Comparison of ENCODE assay signal across 27 mouse cellular contexts in the genomic region with DNA sequence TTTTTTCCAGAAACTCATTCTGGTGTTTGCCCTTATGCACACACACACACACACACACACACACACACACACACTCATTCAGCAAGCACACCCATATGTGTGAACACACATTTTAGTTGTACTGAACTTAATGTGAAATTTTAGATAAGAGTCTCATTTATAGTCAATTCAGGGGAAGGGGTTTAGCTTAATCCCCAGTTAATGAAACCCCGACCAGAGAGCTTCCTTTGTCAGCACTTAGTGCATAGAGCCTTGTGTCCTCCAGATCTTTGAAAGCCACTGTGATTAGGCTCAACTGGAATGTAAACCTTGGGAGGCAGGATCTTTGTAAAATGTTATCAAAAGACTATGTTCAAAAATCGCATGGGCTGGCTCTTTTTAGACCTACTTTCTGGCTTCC. TPM values are rescaled to one million over a fixed set of nuclear protein-coding genes. Genes with fewer than 3 reads are reported as not detected.
DNase-seq lines count a peak whose midpoint lies in the region; ATAC-seq lines count a peak whose summit lies in the region.
"Had no signal": no experiment of that assay in that cellular context is flagged by ENCODE, and none has a peak within 500 bp of the region (broad histone marks: within the 10 kb centered on the region; RNA-seq: fewer than 3 reads in every experiment).

No protein-coding gene starts in this region.

- H3K27ac ChIP-seq in forebrain, embryonic 11.5 days (ENCODE audit: low read depth, low read length) = 0 out of 2 replicates have a peak overlapping the region, but pooled peaks have one; percentile 13
- no peak overlapping the region for H3K27ac ChIP-seq in forebrain, embryonic 15.5 days (replicated peaks)
- 0 out of 2 replicates have a peak overlapping the region, but pooled peaks have one; percentile 20 for H3K27ac ChIP-seq in midbrain, embryonic 11.5 days (ENCODE audit: low read depth, low read length)
- no peak overlapping the region for H3K27ac ChIP-seq in midbrain, embryonic 16.5 days (ENCODE audit: low read length)
- 0 out of 2 replicates have a peak overlapping the region, but pooled peaks have one; percentile 13 for H3K27ac ChIP-seq in midbrain, embryonic 14.5 days (replicated peaks; ENCODE audit: low read depth, low read length)
- H3K27ac ChIP-seq: embryonic facial prominence, embryonic 10.5 days; embryonic facial prominence, embryonic 13.5 days; gastrocnemius, adult 2 months; hindbrain, embryonic 12.5 days; hindbrain, embryonic 15.5 days had no signal

- H3K9me3 ChIP-seq in forebrain, embryonic 11.5 days (ENCODE audit: control insufficient read depth, low read length) = no peaks in the 10 kb centered on the region
- H3K9me3 ChIP-seq in forebrain, embryonic 15.5 days = no peaks in the 10 kb centered on the region
- H3K9me3 ChIP-seq in midbrain, embryonic 11.5 days (ENCODE audit: control insufficient read depth, low read length) = no peaks in the 10 kb centered on the region
- H3K9me3 ChIP-seq in midbrain, embryonic 16.5 days (replicated peaks; ENCODE audit: control insufficient read depth, low read length, poor library complexity, severe bottlenecking) = no peaks in the 10 kb centered on the region
- H3K9me3 ChIP-seq in midbrain, embryonic 14.5 days (ENCODE audit: control insufficient read depth, low read length) = no peaks in the 10 kb centered on the region
- H3K9me3 ChIP-seq: embryonic facial prominence, embryonic 10.5 days; embryonic facial prominence, embryonic 13.5 days; G1E; hindbrain, embryonic 12.5 days; hindbrain, embryonic 15.5 days had no signal

- no peaks in the 10 kb centered on the region for H3K36me3 ChIP-seq in forebrain, embryonic 11.5 days (ENCODE audit: control insufficient read depth, insufficient read depth, low read length)
- no peaks in the 10 kb centered on the region for H3K36me3 ChIP-seq in forebrain, embryonic 15.5 days
- no peaks in the 10 kb centered on the region for H3K36me3 ChIP-seq in midbrain, embryonic 11.5 days (ENCODE audit: control insufficient read depth, insufficient read depth, low read length)
- H3K36me3 ChIP-seq in midbrain, embryonic 16.5 days (ENCODE audit: control insufficient read depth, insufficient read depth, low read length) = no peaks in the 10 kb centered on the region
- no peaks in the 10 kb centered on the region for H3K36me3 ChIP-seq in midbrain, embryonic 14.5 days (ENCODE audit: control insufficient read depth, insufficient read depth, low read length)
- H3K36me3 ChIP-seq: embryonic facial prominence, embryonic 10.5 days; embryonic facial prominence, embryonic 13.5 days; G1E; hindbrain, embryonic 12.5 days; hindbrain, embryonic 15.5 days had no signal

- H3K4me1 ChIP-seq in forebrain, embryonic 11.5 days (replicated peaks; ENCODE audit: control insufficient read depth, insufficient read depth, low read length) = peaks cover 4% of the 10 kb centered on the region; the same call in 1 of the 2 replicates
- no peaks in the 10 kb centered on the region for H3K4me1 ChIP-seq in forebrain, embryonic 15.5 days
- H3K4me1 ChIP-seq in midbrain, embryonic 11.5 days (ENCODE audit: control insufficient read depth, insufficient read depth, low read length) = peaks cover 3% of the 10 kb centered on the region; the same call in 1 of the 2 replicates
- no peaks in the 10 kb centered on the region for H3K4me1 ChIP-seq in midbrain, embryonic 16.5 days (ENCODE audit: control insufficient read depth, insufficient read depth, low read length)
- H3K4me1 ChIP-seq in midbrain, embryonic 14.5 days (ENCODE audit: control insufficient read depth, insufficient read depth, low read length) = no peaks in the 10 kb centered on the region
- H3K4me1 ChIP-seq: embryonic facial prominence, embryonic 10.5 days; embryonic facial prominence, embryonic 13.5 days; hindbrain, embryonic 12.5 days; hindbrain, embryonic 15.5 days had no signal

- 6% methylated on average over 2 of the region's 2 CpGs for WGBS in forebrain, embryonic 11.5 days
- 2% methylated on average over 2 of the region's 2 CpGs for WGBS in forebrain, embryonic 15.5 days
- WGBS in midbrain, embryonic 11.5 days = 6% methylated on average over 2 of the region's 2 CpGs
- 7% methylated on average over 2 of the region's 2 CpGs for WGBS in midbrain, embryonic 16.5 days
- 9% methylated on average over 2 of the region's 2 CpGs for WGBS in midbrain, embryonic 14.5 days

- no peak for DNase-seq in forebrain, embryonic 11.5 days (ENCODE audit: low spot score)
- peak; percentile 87 for DNase-seq in midbrain, embryonic 11.5 days (ENCODE audit: low spot score, missing footprints)
- DNase-seq in midbrain, embryonic 14.5 days = peak; percentile 24
- DNase-seq in layer of hippocampus, adult 8-10 months (ENCODE audit: low spot score in 2 of 2) = no peak
- DNase-seq: adrenal gland, adult 2 months; adrenal gland, postnatal 14 days; B cell, adult 2 months; cerebellum, adult 11-12 months; cerebellum, adult 8-10 months; cerebellum, postnatal 10 days; cerebellum, postnatal 36 days; embryo, embryonic 11 days; gastrocnemius, adult 2 months; gastrocnemius, postnatal 14 days; heart, adult 11 months had no signal

- no peak overlapping the region for H3K4me2 ChIP-seq in forebrain, embryonic 11.5 days (ENCODE audit: low read depth, low read length, severe bottlenecking)
- no peak overlapping the region for H3K4me2 ChIP-seq in forebrain, embryonic 15.5 days (replicated peaks)
- no peak overlapping the region for H3K4me2 ChIP-seq in midbrain, embryonic 11.5 days
- no peak overlapping the region for H3K4me2 ChIP-seq in midbrain, embryonic 16.5 days (ENCODE audit: low read length)
- H3K4me2 ChIP-seq in midbrain, embryonic 14.5 days (ENCODE audit: low read length) = no peak overlapping the region
- H3K4me2 ChIP-seq: embryonic facial prominence, embryonic 13.5 days; heart, embryonic 11.5 days; hindbrain, embryonic 12.5 days; hindbrain, embryonic 15.5 days had no signal

- H3K4me3 ChIP-seq in forebrain, embryonic 11.5 days (ENCODE audit: low read depth, low read length) = no peak overlapping the region
- no peak overlapping the region for H3K4me3 ChIP-seq in forebrain, embryonic 15.5 days
- no peak overlapping the region for H3K4me3 ChIP-seq in midbrain, embryonic 11.5 days (ENCODE audit: low read depth, low read length)
- H3K4me3 ChIP-seq in midbrain, embryonic 16.5 days (ENCODE audit: low read depth, low read length) = no peak overlapping the region
- H3K4me3 ChIP-seq in midbrain, embryonic 14.5 days (replicated peaks; ENCODE audit: low read depth, low read length) = no peak overlapping the region
- H3K4me3 ChIP-seq: embryonic facial prominence, embryonic 10.5 days; embryonic facial prominence, embryonic 13.5 days; erythroblast, embryonic 14.5 days; gastrocnemius, adult 2 months; hindbrain, embryonic 12.5 days; hindbrain, embryonic 15.5 days had no signal

- H3K27me3 ChIP-seq in forebrain, embryonic 11.5 days (ENCODE audit: control insufficient read depth, insufficient read depth, low read length) = no peaks in the 10 kb centered on the region
- H3K27me3 ChIP-seq in forebrain, embryonic 15.5 days = no peaks in the 10 kb centered on the region
- H3K27me3 ChIP-seq in midbrain, embryonic 11.5 days (ENCODE audit: control insufficient read depth, insufficient read depth, low read length) = no peaks in the 10 kb centered on the region
- H3K27me3 ChIP-seq in midbrain, embryonic 16.5 days (ENCODE audit: control insufficient read depth, insufficient read depth, low read depth, low read length) = no peaks in the 10 kb centered on the region
- no peaks in the 10 kb centered on the region for H3K27me3 ChIP-seq in midbrain, embryonic 14.5 days (ENCODE audit: control insufficient read depth, insufficient read depth, low read length)
- H3K27me3 ChIP-seq: CH12.LX; embryonic facial prominence, embryonic 13.5 days; hindbrain, embryonic 12.5 days; hindbrain, embryonic 15.5 days had no signal

- H3K9ac ChIP-seq in forebrain, embryonic 11.5 days (ENCODE audit: low read length) = no peak overlapping the region
- no peak overlapping the region for H3K9ac ChIP-seq in forebrain, embryonic 15.5 days (replicated peaks)
- H3K9ac ChIP-seq in midbrain, embryonic 11.5 days (ENCODE audit: low read length) = no peak overlapping the region
- no peak overlapping the region for H3K9ac ChIP-seq in midbrain, embryonic 16.5 days (ENCODE audit: low read depth, low read length)
- H3K9ac ChIP-seq in midbrain, embryonic 14.5 days (replicated peaks; ENCODE audit: low read length) = no peak overlapping the region
- H3K9ac ChIP-seq: embryonic facial prominence, embryonic 13.5 days; hindbrain, embryonic 12.5 days; hindbrain, embryonic 15.5 days had no signal

- ATAC-seq in forebrain, embryonic 11.5 days (replicated peaks; ENCODE audit: low FRiP score) = peak; percentile 70
- ATAC-seq in forebrain, embryonic 15.5 days (replicated peaks) = no peak
- peak; percentile 84 for ATAC-seq in midbrain, embryonic 11.5 days (ENCODE audit: low FRiP score)
- no peak for ATAC-seq in midbrain, embryonic 16.5 days
- ATAC-seq in midbrain, embryonic 14.5 days (ENCODE audit: low FRiP score, low TSS enrichment) = no peak
- ATAC-seq in activated CD4-positive, CD25-positive, alpha-beta regulatory T cell, adult 4 months = no peak
- ATAC-seq: Patski had no signal

RNA-seq across cellular contexts. Expression of a gene that starts 53.4 kb away (rescaled TPM):
- polyA plus RNA-seq in forebrain, embryonic 11.5 days (2014; fragmentation: Nextera tagmentation; extraction: Ambion mirVana) = 130 and 155 TPM in 2 replicates
- polyA plus RNA-seq in forebrain, embryonic 15.5 days (2015; fragmentation: Nextera tagmentation; extraction: Ambion mirVana) = 113 and 122 TPM in 2 replicates
- polyA plus RNA-seq in midbrain, embryonic 11.5 days (2014; fragmentation: Nextera tagmentation; extraction: Ambion mirVana) = 118 and 132 TPM in 2 replicates
- 83.7 and 87.4 TPM in 2 replicates for polyA plus RNA-seq in midbrain, embryonic 16.5 days (2015; fragmentation: Nextera tagmentation; extraction: Ambion mirVana)
- 119 and 123 TPM in 2 replicates for polyA plus RNA-seq in midbrain, embryonic 14.5 days (2014; fragmentation: Nextera tagmentation; extraction: Ambion mirVana)
- 100 to 1,000 TPM; 116 to 930 TPM for polyA plus RNA-seq in activated CD4-positive, CD25-positive, alpha-beta regulatory T cell, adult 4 months (2017; shearing (Covaris generic))
- 100 to 1,000 TPM; 110 to 313 (median 237) TPM for total RNA-seq in layer of hippocampus, adult 8-10 months (2022)

Comparison
In these comparisons a context has a peak if more than half of its experiments do, and no peak if none do; other contexts are left out.
1. ATAC-seq: peak in forebrain, embryonic 11.5 days (single experiment) and midbrain, embryonic 11.5 days (single experiment); none in forebrain, embryonic 15.5 days (single experiment), midbrain, embryonic 16.5 days (single experiment), midbrain, embryonic 14.5 days (single experiment) and activated CD4-positive, CD25-positive, alpha-beta regulatory T cell, adult 4 months (single experiment).
2. H3K27ac ChIP-seq: peak in forebrain, embryonic 11.5 days (single experiment), midbrain, embryonic 11.5 days (single experiment) and midbrain, embryonic 14.5 days (single experiment); none in forebrain, embryonic 15.5 days (single experiment) and midbrain, embryonic 16.5 days (single experiment).
3. DNase-seq: peak in midbrain, embryonic 11.5 days (single experiment) and midbrain, embryonic 14.5 days (single experiment); none in forebrain, embryonic 11.5 days (single experiment) and layer of hippocampus, adult 8-10 months (0 of 2).